Comparison of ENCODE assay signal across 33 mouse cellular contexts in the genomic region with DNA sequence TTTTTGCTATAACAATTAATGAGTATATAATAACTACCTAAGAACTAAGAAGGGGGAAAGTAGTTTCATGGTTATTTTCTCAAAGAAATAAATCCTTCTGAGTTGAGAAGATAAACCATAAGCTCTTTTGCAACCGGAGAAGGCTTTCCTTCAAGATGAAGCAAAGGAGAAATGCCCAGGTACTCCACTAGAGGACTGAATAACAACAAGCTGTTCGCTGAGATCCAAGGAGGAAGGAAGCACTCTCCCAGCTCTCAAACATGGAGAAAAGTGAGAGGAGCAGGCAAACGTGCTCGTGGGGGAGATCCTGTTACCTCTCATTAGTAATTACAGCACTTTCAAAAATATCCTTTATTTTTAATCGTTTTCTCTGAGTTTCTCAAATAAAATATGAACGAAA. TPM values are rescaled to one million over a fixed set of nuclear protein-coding genes. Genes with fewer than 3 reads are reported as not detected.
DNase-seq lines count a peak whose midpoint lies in the region; ATAC-seq and TF ChIP-seq lines count a peak whose summit lies in the region.
"Had no signal": no experiment of that assay in that cellular context is flagged by ENCODE, and none has a peak within 500 bp of the region (broad histone marks: within the 10 kb centered on the region; RNA-seq: fewer than 3 reads in every experiment).

No protein-coding gene starts in this region.

- H3K27ac ChIP-seq in forebrain, postnatal 0 days (ENCODE audit: low read depth, low read length), result no peak overlapping the region
- H3K27ac ChIP-seq in forebrain, embryonic 16.5 days (ENCODE audit: low read length), result no peak overlapping the region
- no peak overlapping the region for H3K27ac ChIP-seq in left cerebral cortex, adult 2 months
- H3K27ac ChIP-seq: heart, embryonic 10.5 days; heart, embryonic 15.5 days; hindbrain, embryonic 13.5 days; kidney, embryonic 15.5 days; limb, embryonic 12.5 days; liver, embryonic 15.5 days; macrophage; neural tube, embryonic 12.5 days had no signal

- no peaks in the 10 kb centered on the region for H3K9me3 ChIP-seq in forebrain, postnatal 0 days (ENCODE audit: low read length)
- H3K9me3 ChIP-seq in forebrain, embryonic 16.5 days (ENCODE audit: control insufficient read depth, low read length), result no peaks in the 10 kb centered on the region
- H3K9me3 ChIP-seq: heart, embryonic 10.5 days; heart, embryonic 15.5 days; hindbrain, embryonic 13.5 days; kidney, embryonic 15.5 days; limb, embryonic 12.5 days; liver, embryonic 15.5 days; neural tube, embryonic 12.5 days had no signal

- no peak for ATAC-seq in forebrain, postnatal 0 days
- ATAC-seq in forebrain, embryonic 16.5 days, result no peak
- ATAC-seq: forebrain, embryonic 14.5 days; inflammation-experienced regulatory T-cells, adult 6 months; midbrain, embryonic 16.5 days had no signal

- WGBS in forebrain, postnatal 0 days, result 76% methylated on average over 6 of the region's 6 CpGs
- 82% methylated on average over 6 of the region's 6 CpGs for WGBS in forebrain, embryonic 16.5 days

- no peak overlapping the region for H3K4me3 ChIP-seq in forebrain, postnatal 0 days (ENCODE audit: low read depth, low read length)
- H3K4me3 ChIP-seq in forebrain, embryonic 16.5 days (replicated peaks; ENCODE audit: low read length), result no peak overlapping the region
- H3K4me3 ChIP-seq in left cerebral cortex, adult 2 months, result no peak overlapping the region
- H3K4me3 ChIP-seq: heart, embryonic 10.5 days; heart, embryonic 15.5 days; hindbrain, embryonic 13.5 days; kidney, embryonic 15.5 days; limb, embryonic 12.5 days; liver, embryonic 15.5 days; myocyte; neural tube, embryonic 12.5 days had no signal

- no peaks in the 10 kb centered on the region for H3K4me1 ChIP-seq in forebrain, postnatal 0 days (ENCODE audit: insufficient read depth)
- 0 out of 2 replicates have a peak, but pooled peaks cover 2% of the 10 kb centered on the region for H3K4me1 ChIP-seq in forebrain, embryonic 16.5 days (replicated peaks; ENCODE audit: control insufficient read depth, insufficient read depth, low read length)
- H3K4me1 ChIP-seq: heart, embryonic 10.5 days; heart, embryonic 15.5 days; hindbrain, embryonic 13.5 days; kidney, embryonic 15.5 days; limb, embryonic 12.5 days; liver, embryonic 15.5 days; neural tube, embryonic 12.5 days had no signal

- H3K36me3 ChIP-seq in forebrain, postnatal 0 days (ENCODE audit: insufficient read depth), result no peaks in the 10 kb centered on the region
- no peaks in the 10 kb centered on the region for H3K36me3 ChIP-seq in forebrain, embryonic 16.5 days (ENCODE audit: control insufficient read depth, insufficient read depth)
- H3K36me3 ChIP-seq: hindbrain, embryonic 13.5 days had no signal

- intact Hi-C loops in left cerebral cortex, adult 2 months (cut with DNase I), result no loop called here
- intact Hi-C loops in left cerebral cortex, postnatal 10 days (cut with DNase I), result no loop called here

- TF ChIP-seq CTCF in forebrain, postnatal 0 days (IDR thresholded peaks at IDR 0.05; ENCODE audit: low read depth), result peak; percentile 53
- peak; percentile 51 for TF ChIP-seq CTCF in left cerebral cortex, adult 2 months (IDR thresholded peaks at IDR 0.05)

- no peak overlapping the region for H3K4me2 ChIP-seq in forebrain, postnatal 0 days (ENCODE audit: low read depth)
- H3K4me2 ChIP-seq in forebrain, embryonic 16.5 days (ENCODE audit: low read length), result no peak overlapping the region
- H3K4me2 ChIP-seq: heart, embryonic 15.5 days; hindbrain, embryonic 13.5 days; kidney, embryonic 15.5 days; limb, embryonic 12.5 days; liver, embryonic 15.5 days; lung, embryonic 14.5 days; neural tube, embryonic 12.5 days had no signal

- DNase-seq in forebrain, postnatal 0 days, result no peak
- DNase-seq in left cerebral cortex, adult 2 months (ENCODE audit: extremely low spot score in 1 of 2, low spot score in 2 of 2), result no peak
- no peak for DNase-seq in left cerebral cortex, postnatal 10 days (ENCODE audit: extremely low spot score in 1 of 2, low spot score in 2 of 2)
- DNase-seq in ES-CJ7 (ENCODE audit: low read depth, low spot score) (peak; percentile 23), ZHBTc4 (ENCODE audit: low read depth, low spot score) (peak; percentile 32)
- no peak for DNase-seq in heart, adult 18-20 months
- DNase-seq in T-cell, adult 2 months (ENCODE audit: low spot score), result no peak
- DNase-seq: adrenal gland, postnatal 10 days; cerebellum, adult 11-12 months; cerebellum, adult 9-11 months; gastrocnemius, postnatal 10 days; heart, postnatal 4 days; kidney, adult 11 months; kidney, postnatal 4 days; layer of hippocampus, adult 9-11 months; lung, embryonic 14.5 days; right cerebral cortex, adult 18-20 months; spleen, adult 18-20 months; thymus, adult 2 months; thymus, postnatal 36 days had no signal

- H3K9ac ChIP-seq in forebrain, postnatal 0 days, result no peak overlapping the region
- H3K9ac ChIP-seq in forebrain, embryonic 16.5 days (replicated peaks; ENCODE audit: low read depth, low read length), result no peak overlapping the region
- H3K9ac ChIP-seq: heart, embryonic 15.5 days; hindbrain, embryonic 13.5 days; kidney, embryonic 15.5 days; limb, embryonic 12.5 days; liver, embryonic 15.5 days; lung, embryonic 14.5 days; neural tube, embryonic 12.5 days had no signal

- no peaks in the 10 kb centered on the region for H3K27me3 ChIP-seq in forebrain, postnatal 0 days (ENCODE audit: insufficient read depth, low read length)
- no peaks in the 10 kb centered on the region for H3K27me3 ChIP-seq in forebrain, embryonic 16.5 days (replicated peaks; ENCODE audit: control insufficient read depth, insufficient read depth, low read length)
- H3K27me3 ChIP-seq: heart, embryonic 15.5 days; hindbrain, embryonic 13.5 days; kidney, embryonic 15.5 days; limb, embryonic 12.5 days; liver, embryonic 15.5 days; neural tube, embryonic 12.5 days had no signal

RNA-seq across cellular contexts. Expression of a gene that starts 46.5 kb away (rescaled TPM):
- total RNA-seq in forebrain, postnatal 0 days (2014; rRNA removed), result 5.3 and 5.5 TPM in 2 replicates
- 3.5 and 4.7 TPM in 2 replicates for polyA plus RNA-seq in forebrain, postnatal 0 days (2015; fragmentation: Nextera tagmentation; extraction: Ambion mirVana)
- 26.2 and 37.0 TPM in 2 replicates for polyA plus RNA-seq in forebrain, embryonic 16.5 days (2015; fragmentation: Nextera tagmentation; extraction: Ambion mirVana)
- 1 to 10 TPM in 1 of 2 experiments, under 1 TPM in 1; 0.79 to 1.4 TPM for total RNA-seq in left cerebral cortex, adult 2 months (2021)
- 1 to 10 TPM; 2.4 to 2.7 TPM for total RNA-seq in left cerebral cortex, postnatal 10 days (2021)
- total RNA-seq in heart, adult 18-20 months (2021), result under 1 TPM; 0.59 to 0.65 TPM

Comparison
In these comparisons a context has a peak if more than half of its experiments do, and no peak if none do; other contexts are left out.
1. DNase-seq: peak in ES-CJ7 (single experiment) and ZHBTc4 (single experiment); none in forebrain, postnatal 0 days (single experiment), left cerebral cortex, adult 2 months (0 of 2), left cerebral cortex, postnatal 10 days (0 of 2), heart, adult 18-20 months (0 of 2) and T-cell, adult 2 months (single experiment).